Mouse (Mus musculus) thymus, adult 2 months (tissue): Measurements from ENCODE around the gene Car10. TPM values are rescaled to one million over a fixed set of nuclear protein-coding genes. Genes with fewer than 3 reads are reported as not detected.

ENCODE experiments used
- DNase-seq: peaks from one replicate; pipeline ENCODE4 v3.0.0; 2021
- H3K27ac ChIP-seq: fragments of 200-500 bp; 2 replicates; pipeline ENCODE4 v1.5.1; 2012; ENCODE audit warnings: low read length, control low read depth; ENCODE audit not compliant: control insufficient read depth, insufficient read depth
- H3K27me3 ChIP-seq: fragments of 200-500 bp; 2 replicates; pipeline ENCODE4 v1.6.1; 2012; ENCODE audit warnings: mild to moderate bottlenecking, low read length, moderate library complexity, mixed read lengths; ENCODE audit not compliant: control insufficient read depth, insufficient read depth
- H3K36me3 ChIP-seq: fragments of 200-500 bp; 2 replicates; pipeline ENCODE4 v1.6.1; 2012; ENCODE audit warnings: mild to moderate bottlenecking, low read length, moderate library complexity; ENCODE audit not compliant: control insufficient read depth, insufficient read depth
- H3K4me1 ChIP-seq: fragments of 200-500 bp; replicated peaks from 2 replicates; pipeline ENCODE4 v1.6.1; 2012; ENCODE audit warnings: low read length; ENCODE audit not compliant: control insufficient read depth, insufficient read depth
- H3K4me3 ChIP-seq: fragments of 200-500 bp; 2 replicates; pipeline ENCODE4 v1.5.1; 2012; ENCODE audit warnings: mild to moderate bottlenecking, low read length, control low read depth, moderate library complexity; ENCODE audit not compliant: control insufficient read depth, insufficient read depth
- CTCF ChIP-seq: fragments of 200-500 bp; IDR thresholded peaks from 2 replicates; pipeline ENCODE4 v1.5.1; 2012; ENCODE audit warnings: mild to moderate bottlenecking, control low read depth, low read length, moderate library complexity, borderline replicate concordance; ENCODE audit not compliant: control insufficient read depth, poor library complexity, insufficient read depth; ENCODE audit errors: extremely low read depth
- POLR2A ChIP-seq: fragments of 200-500 bp; IDR thresholded peaks from 2 replicates; pipeline ENCODE4 v1.6.1; 2012; ENCODE audit warnings: mild to moderate bottlenecking, low read length, control low read depth, moderate library complexity; ENCODE audit not compliant: control insufficient read depth, poor library complexity, insufficient read depth; ENCODE audit errors: extremely low read depth
- WGBS: fragments of 180-500 bp; shearing (Covaris S2); methylation state at CpG from one replicate; pipeline ENCODE4 v1.1.7; 2018; 5-methylcytosine and 5-hydroxymethylcytosine counted together
- polyA plus RNA-seq: library from polyadenylated mRNA; depleted of rRNA; stranded (reverse); fragments of >200 nt; gene quantifications from 2 replicates; pipeline ENCODE4 v1.2.3, GENCODE M21; 2012

Car10 gene
- polyA plus RNA-seq, 1 experiment, result 0.03 TPM

DNA sequence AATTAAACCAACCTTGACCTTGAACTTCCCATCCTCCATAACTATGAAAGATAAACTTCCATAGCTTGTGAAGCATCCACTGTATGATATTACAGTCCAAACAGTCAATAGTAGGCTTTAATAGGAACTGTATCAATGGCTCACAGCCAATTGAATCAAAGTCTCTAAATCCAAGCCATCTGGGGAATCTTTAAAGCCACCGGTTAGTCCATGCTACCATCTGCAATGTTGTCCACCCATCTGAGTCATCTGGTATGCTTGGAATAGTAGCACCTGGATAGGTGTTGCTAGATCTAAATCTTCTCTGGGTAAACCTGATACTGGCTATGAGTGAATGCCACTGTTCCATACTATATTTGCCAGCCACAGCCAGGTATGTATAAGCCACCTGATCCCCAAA, 509.3 kb downstream of the Car10 start:
- Histone ChIP-seq H3K4me3 (no peak overlapping the region), H3K4me1 (no peaks in the 10 kb centered on the region), H3K36me3 (no peaks in the 10 kb centered on the region), H3K27me3 (no peaks in the 10 kb centered on the region), H3K27ac (no peak overlapping the region)
- 97% methylated on average over 1 of the region's 1 CpGs for WGBS
- TF ChIP-seq CTCF (no peak), POLR2A (no peak)
- DNase-seq, result no peak

DNA sequence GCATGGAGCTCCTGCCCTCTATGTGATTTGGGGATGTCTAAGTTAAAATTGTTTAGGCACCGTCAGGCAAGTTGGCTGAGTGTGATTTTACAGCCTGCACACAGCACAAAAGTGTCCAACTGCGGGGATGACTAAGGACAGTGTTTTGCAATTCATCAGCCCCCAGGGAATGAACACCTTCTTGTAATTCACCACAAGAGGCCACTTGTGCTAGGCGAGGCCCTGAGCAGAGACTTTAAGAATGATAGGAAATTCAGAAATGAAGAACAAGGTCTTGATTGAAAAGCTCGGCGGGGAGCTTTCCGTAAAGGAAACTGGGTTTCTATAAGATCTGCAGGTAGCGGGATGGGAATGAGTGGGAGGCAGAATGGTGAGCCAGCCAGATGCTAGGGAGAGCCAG, 510.9 kb downstream of the Car10 start:
- Histone ChIP-seq H3K4me1 (no peaks in the 10 kb centered on the region), H3K27ac (no peak overlapping the region), H3K36me3 (no peaks in the 10 kb centered on the region), H3K4me3 (no peak overlapping the region), H3K27me3 (no peaks in the 10 kb centered on the region)
- TF ChIP-seq POLR2A (no peak), CTCF (no peak)
- no peak for DNase-seq
- 79% methylated on average over 7 of the region's 7 CpGs for WGBS

DNA sequence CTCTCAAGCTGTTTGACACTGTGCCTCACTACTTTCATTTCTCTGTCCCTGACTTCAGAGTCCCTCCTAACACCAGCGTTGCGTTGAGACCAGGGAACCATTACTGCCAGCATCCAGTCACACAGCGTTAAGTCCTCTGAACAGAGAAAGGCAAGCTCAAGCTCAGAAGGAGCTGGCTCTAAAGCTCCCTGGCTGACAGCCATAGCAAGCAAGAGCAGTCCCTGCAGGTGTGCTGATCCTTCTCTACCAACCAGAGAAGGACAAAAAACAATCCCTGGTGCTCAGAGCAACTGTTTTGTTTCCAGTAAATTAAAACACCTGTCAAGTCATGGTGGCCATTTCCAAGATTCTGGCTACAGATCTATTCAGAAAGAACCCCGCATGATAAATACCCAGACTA, 514.2 kb downstream of the Car10 start:
- Histone ChIP-seq H3K4me3 (no peak overlapping the region), H3K27ac (no peak overlapping the region), H3K36me3 (no peaks in the 10 kb centered on the region), H3K27me3 (no peaks in the 10 kb centered on the region), H3K4me1 (no peaks in the 10 kb centered on the region)
- TF ChIP-seq CTCF (no peak), POLR2A (no peak)
- no peak for DNase-seq
- WGBS, result 85% methylated on average over 4 of the region's 4 CpGs

DNA sequence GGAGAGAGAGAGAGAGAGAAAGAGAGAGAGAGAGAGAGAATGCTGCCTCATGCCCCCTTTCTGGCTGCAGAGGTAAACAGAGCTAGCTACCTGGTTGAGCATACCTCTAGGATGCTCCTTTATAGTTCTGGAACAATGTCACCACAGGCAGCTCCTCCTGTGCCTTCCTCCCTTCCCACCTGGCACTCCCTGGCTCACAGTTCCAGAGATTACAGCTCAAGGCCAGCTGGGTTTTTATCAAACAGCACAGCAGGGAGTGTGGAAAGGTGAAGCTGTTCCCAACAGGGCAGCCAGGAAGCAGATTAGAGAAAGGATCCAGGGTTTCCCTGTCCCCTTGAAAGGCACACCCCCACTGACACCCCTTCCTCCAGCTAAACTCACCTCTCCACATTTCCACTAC, 517.0 kb downstream of the Car10 start:
- H3K4me1 ChIP-seq, result no peaks in the 10 kb centered on the region

DNA sequence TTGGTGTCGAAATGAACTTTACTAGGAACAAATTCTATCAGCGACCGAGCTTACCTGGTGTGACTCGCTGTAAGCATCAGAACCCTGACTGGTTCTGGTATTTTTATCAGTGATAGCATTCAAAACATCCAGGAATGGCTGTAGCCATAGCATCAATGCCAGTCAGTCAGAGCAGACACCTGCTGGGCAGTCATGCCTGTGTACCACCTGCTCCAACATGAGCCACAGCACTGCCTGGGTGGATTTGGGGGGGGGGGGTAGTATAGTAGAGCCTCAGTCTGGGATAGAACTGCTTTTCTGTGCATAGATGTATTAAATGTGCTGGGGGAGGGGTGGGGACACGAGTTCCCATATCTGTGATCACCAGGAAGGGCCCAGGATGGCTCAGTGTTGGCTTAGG, 525.8 kb downstream of the Car10 start:
- Histone ChIP-seq H3K27ac (no peak overlapping the region), H3K4me3 (no peak overlapping the region), H3K27me3 (no peaks in the 10 kb centered on the region), H3K36me3 (no peaks in the 10 kb centered on the region), H3K4me1 (no peaks in the 10 kb centered on the region)
- DNase-seq, result no peak
- 85% methylated on average over 5 of the region's 5 CpGs for WGBS
- TF ChIP-seq POLR2A, result no peak
- no peak for TF ChIP-seq CTCF

More for the DNA sequence above, 517.0 kb downstream of the Car10 start:
- DNase-seq, result no peak
- H3K4me3 ChIP-seq, result no peak overlapping the region
- TF ChIP-seq CTCF (no peak), POLR2A (no peak)
- H3K27ac ChIP-seq, result no peak overlapping the region
- H3K27me3 ChIP-seq, result no peaks in the 10 kb centered on the region
- no peaks in the 10 kb centered on the region for H3K36me3 ChIP-seq

DNA sequence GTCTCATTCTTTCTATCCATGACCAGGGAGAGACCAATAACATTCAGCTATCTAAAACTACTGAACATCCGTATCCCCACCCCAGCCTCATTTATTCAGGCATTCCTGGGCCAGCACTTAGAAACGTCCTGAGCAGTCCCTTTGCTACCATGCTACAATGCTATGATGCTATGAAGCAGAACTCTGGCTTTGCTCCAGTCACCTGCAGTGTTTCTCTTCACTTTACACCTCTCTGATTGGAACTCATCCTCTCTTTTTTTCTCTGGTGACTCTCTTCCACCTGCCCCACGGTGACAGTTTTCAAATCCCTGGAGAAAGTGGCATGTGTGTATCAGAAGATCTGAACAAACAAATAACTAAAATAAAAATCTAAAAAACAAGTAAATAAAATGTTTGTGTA, 541.6 kb downstream of the Car10 start:
- DNase-seq, result no peak
- H3K36me3 ChIP-seq, result no peaks in the 10 kb centered on the region
- H3K27ac ChIP-seq, result no peak overlapping the region
- no peaks in the 10 kb centered on the region for H3K4me1 ChIP-seq
- H3K27me3 ChIP-seq, result no peaks in the 10 kb centered on the region
- 74% methylated on average over 3 of the region's 3 CpGs for WGBS
- TF ChIP-seq POLR2A (no peak), CTCF (no peak)
- no peak overlapping the region for H3K4me3 ChIP-seq

DNA sequence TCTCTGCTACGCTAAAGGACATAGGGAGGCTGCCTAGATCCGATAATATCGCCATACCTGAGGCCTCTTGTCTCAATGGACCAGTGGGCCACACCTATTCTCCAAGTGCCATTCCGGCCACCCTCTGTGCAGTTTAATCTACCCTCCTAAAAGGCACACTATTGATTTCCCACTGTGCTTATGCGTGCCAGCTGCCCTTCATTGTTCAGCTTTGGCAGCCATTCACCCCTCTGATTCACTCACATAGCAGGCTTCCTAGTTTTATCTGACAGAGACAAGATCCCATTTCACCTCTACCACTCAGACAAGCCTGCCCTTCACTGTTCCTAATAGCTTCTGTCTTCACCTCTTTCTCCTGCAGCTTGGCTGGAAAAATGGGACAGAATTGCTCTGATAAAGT, 543.1 kb downstream of the Car10 start:
- DNase-seq, result no peak
- H3K36me3 ChIP-seq, result no peaks in the 10 kb centered on the region
- H3K27ac ChIP-seq, result no peak overlapping the region
- H3K4me3 ChIP-seq, result no peak overlapping the region
- TF ChIP-seq POLR2A (no peak), CTCF (no peak)
- no peaks in the 10 kb centered on the region for H3K27me3 ChIP-seq
- no peaks in the 10 kb centered on the region for H3K4me1 ChIP-seq
- 87% methylated on average over 5 of the region's 5 CpGs for WGBS
